Mouse (Mus musculus) CH12F3 (cell line): ENCODE results near the gene Rftn1.
"Not testable (repeated sequence)": the region's sequence is repeated elsewhere in the genome, so short reads cannot be mapped to it uniquely, and the experiment has no call there.

ENCODE experiments used
- in situ Hi-C: fragments of 300-500 bp; cut with MboI; formaldehyde crosslinking; loops from 2 replicates; pipeline ENCODE4 v1.14.3; 2020; ENCODE audit warnings: low sequenced_read_pairs

Rftn1 gene

GRCm38 (mm10) chr17:50190131-50191015 lies at the start of gene Rftn1:
Gene Rftn1 (minus strand): TSS chr17:50190674.
- in situ Hi-C loops: no loop called here

GRCm38 (mm10) chr17:50237818-50238610 lies 47.5 kb upstream of the Rftn1 start:
- in situ Hi-C loops: loop anchor here (10.0 kb wide), 1 partner anchor 273 kb away; no protein-coding TSS in a partner anchor

- in situ Hi-C loops: loop anchor here (10.0 kb wide), 1 partner anchor 273 kb away; no protein-coding TSS in a partner anchor
These were observed 46.9 kb upstream of the Rftn1 start for GRCm38 (mm10) chr17:50237436-50237709.

DNA sequence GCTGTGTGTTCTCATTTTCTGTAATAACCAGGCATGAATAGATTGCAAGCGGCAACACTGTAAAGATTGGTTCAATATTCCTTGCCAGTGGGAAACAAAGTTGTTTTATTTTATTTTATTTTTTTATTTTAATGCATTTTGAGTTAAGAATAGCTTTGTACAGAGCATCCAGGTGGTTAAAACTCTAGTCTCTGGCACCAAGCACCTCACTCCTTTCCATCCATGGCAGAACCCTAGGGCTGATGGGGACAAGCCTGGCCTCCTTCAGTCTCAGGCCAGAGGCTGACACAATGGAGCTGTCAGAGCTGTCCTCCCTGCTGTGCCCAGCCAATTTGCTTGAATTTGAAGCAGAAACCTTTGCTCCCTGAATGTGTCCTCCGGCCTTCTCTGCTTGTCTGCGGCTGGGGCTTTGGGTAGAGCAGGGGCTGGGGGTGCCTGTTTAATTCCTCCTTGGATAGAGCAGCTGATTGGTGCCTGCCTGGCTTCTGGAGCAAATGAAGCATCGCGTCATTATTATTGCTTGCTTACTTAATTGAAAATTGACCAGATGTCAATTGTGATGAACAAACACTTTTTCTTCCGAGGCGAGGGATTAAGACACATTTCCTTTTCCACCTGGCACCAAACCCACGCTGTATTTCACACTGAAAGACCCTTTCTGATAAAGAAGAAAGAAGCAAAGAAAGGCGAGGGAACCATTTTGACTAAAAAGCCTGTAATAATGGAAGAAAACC lies 46.4 kb upstream of the Rftn1 start:
- in situ Hi-C loops: loop anchor here (10.0 kb wide), 1 partner anchor 272 kb away; no protein-coding TSS in a partner anchor

GRCm38 (mm10) chr17:50235943-50236701 lies 45.6 kb upstream of the Rftn1 start:
- in situ Hi-C loops: loop anchor here (10.0 kb wide), 1 partner anchor 271 kb away; no protein-coding TSS in a partner anchor

DNA sequence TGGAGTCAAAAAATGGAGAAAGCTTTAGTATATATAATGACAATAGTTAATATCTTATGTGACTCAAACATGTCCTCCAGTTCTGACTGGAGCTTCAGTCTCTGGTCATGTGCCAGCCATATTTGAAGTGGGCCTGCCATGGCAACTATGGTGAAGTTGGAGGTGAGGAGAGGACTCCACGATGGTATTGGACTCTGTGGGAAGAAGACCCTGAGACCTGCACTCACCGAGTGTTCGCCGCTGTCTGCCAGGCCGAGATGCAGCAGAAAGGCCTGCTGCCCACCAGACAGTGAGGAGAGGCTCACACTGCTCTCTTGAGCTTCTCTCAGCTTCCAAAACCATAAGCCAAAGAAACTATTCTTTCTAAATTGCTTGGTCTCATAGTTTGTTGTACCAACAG lies 43.5 kb upstream of the Rftn1 start:
- in situ Hi-C loops: loop anchor here (10.0 kb wide), 1 partner anchor 269 kb away; no protein-coding TSS in a partner anchor

- in situ Hi-C loops: loop anchor here (10.0 kb wide), 1 partner anchor 268 kb away; no protein-coding TSS in a partner anchor
These were observed 42.3 kb upstream of the Rftn1 start for GRCm38 (mm10) chr17:50232821-50233220.

- in situ Hi-C loops: loop anchor here (10.0 kb wide), 1 partner anchor 266 kb away; no protein-coding TSS in a partner anchor
These were observed 40.7 kb upstream of the Rftn1 start for GRCm38 (mm10) chr17:50231206-50231605.

DNA sequence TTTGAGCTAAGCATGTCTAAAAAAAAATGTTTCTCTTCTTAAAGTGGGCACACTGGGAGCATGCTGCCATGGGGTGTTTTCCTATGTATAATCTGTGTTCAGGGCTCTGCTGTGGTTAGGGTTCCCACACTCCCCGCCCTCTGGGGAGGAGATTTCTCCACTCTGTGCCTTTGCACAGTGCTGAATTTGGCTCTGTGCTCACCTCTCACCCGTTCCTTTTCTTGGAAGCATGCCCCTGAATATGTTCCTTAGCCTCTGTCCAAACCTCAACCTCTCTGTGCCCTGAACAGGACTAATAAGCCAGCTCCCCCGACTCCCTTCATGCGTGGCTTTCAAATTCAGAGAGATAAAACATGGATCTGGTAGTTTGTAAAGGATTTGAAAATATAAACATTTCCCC lies 39.1 kb upstream of the Rftn1 start:
- in situ Hi-C loops: no loop called here

GRCm38 (mm10) chr17:50227366-50227765 lies 36.9 kb upstream of the Rftn1 start:
- in situ Hi-C loops: no loop called here

DNA sequence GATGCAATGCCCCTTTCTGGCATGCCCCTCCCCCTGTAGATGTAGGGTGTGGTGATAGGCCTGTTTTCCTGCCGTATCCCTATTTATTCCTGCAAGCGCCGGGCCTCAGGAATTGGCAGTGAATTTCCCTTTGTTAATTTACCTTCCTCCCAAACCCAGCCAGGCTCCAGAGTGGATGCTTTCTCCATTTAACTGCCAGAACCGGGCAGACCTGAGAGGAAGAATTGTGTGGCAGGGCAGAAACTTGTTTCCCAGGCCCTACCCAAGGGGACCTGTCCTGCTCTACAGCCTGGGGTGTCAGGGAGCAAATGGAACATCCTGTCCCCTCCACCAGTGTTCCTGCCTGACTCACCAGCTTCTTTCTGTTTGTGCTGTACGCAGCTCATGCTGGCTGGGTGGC lies 34.2 kb upstream of the Rftn1 start:
- in situ Hi-C loops: no loop called here

- in situ Hi-C loops: no loop called here
These were observed 27.5 kb upstream of the Rftn1 start for GRCm38 (mm10) chr17:50217978-50218377.

DNA sequence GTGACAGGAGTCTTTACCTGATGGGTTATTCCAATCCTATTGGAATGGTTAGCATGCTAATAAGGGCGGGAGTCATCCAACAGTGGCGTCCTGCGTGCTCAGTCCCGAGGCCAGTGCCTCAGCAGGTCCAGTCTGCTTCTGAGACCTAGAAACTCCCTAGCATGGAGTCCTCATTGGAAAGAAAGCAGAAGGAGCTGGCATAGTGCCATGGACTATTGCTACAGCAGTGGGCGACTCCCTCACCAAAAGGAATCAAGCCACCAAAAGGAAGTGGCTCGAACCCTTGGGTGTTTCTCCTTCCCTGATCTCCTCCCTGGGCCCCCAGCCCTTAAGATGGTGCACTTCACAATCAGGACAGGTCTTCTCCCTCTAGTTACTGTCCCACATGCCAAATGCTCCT lies 24.6 kb upstream of the Rftn1 start:
- in situ Hi-C loops: no loop called here

DNA sequence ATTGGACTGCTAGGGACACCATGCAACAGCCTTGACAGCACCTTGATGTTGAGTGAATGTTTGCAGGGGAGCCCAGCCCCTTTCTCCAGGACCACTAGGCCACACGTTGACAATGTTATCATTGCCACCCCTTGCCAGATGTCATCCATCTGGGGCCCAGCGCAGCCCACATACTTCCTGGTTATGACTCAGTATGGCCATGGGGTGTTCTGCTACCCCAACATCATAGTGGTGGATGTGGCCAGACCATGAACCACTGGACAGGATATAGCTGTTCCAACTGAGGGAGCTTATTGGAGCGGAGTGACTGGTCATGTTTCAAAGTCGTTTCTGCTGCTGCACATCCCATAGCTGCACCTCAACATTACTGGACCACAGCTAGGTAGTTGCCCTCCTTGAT lies 22.6 kb upstream of the Rftn1 start:
- in situ Hi-C loops: no loop called here

DNA sequence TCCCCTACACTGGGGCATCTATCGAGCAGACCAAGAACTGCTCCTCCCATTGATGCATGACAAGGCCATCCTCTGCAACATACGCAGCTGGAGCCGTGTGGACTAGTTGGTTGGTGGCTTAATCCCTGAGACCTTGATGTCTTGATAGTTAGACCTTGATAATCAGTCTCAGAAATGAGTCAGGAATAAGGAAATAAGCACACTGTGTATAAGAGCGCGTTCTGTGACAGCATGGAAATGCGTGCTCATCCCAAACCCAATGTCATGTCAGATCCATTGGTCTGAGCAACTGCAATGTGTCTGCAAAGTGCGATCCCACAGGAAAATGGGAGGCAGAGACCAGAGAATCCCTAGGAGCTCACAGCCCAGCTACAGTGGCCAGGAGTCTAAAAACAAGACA lies 21.3 kb upstream of the Rftn1 start:
- in situ Hi-C loops: no loop called here

DNA sequence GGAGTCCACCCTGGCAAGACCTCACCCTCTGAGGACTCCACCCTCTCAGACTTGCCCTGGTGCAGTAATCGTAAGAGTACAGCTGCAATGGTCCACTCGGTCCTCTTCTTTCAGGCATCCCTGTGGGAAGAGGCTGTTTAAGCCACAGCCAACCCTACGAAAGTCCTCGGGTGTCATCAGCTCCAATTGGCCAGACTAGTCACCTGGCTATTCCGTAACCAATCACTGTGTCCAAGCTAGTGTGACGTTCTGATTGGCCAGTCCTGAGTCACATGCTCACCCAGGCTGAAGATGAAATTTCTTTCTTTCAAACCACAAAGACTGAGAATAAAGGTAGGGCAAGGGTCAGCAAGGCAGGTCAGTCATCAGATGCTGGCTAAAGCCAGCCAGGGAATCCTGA lies 19.4 kb upstream of the Rftn1 start:
- in situ Hi-C loops: no loop called here

- in situ Hi-C loops: no loop called here
These were observed 17.9 kb upstream of the Rftn1 start for GRCm38 (mm10) chr17:50208137-50209045.

DNA sequence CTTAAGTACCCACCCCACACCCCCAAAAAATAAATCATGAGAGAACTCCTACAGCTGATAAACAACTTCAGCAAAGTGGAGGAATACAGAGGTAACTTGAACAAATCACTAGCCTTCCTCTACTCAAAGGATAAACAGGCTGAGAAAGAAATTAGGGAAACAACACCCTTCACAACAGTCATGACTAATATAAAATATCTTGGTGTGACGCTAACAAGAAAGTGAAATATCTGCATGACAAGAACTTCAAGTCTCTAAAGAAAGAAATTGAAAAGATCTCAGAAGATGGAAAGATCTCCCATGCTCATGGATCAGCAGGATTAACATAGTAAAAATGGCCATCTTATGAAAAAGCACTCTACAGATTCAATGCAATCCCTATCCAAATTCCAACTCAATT lies 15.8 kb upstream of the Rftn1 start:
- in situ Hi-C loops: not testable (repeated sequence)

DNA sequence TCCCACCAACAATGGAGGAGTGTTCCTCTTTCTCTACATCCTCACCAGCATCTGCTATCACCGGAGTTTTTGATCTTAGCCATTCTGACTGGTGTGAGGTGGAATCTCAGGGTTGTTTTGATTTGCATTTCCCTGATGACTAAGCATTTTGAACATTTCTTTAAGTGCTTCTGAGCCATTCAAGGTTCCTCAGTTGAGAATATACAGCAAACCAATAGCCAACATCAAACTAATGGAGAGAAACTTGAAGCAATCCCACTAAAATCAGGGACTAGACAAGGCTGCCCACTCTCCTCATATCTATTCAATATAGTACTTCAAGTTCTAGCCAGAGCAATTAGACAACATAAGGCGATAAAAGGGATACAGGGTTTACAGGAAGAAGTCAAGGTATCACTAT lies 15.4 kb upstream of the Rftn1 start:
- in situ Hi-C loops: not testable (repeated sequence)
